Comparison of ENCODE assay signal across 26 mouse cellular contexts in genomic region chr2:167972809-167973208, GRCm38 (mm10). TPM values are rescaled to one million over a fixed set of nuclear protein-coding genes. Genes with fewer than 3 reads are reported as not detected.
DNase-seq lines count a peak whose midpoint lies in the region; ATAC-seq and TF ChIP-seq lines count a peak whose summit lies in the region.
"Had no signal": no experiment of that assay in that cellular context is flagged by ENCODE, and none has a peak within 500 bp of the region (broad histone marks: within the 10 kb centered on the region; RNA-seq: fewer than 3 reads in every experiment).

No protein-coding gene starts in this region.

- H3K4me3 ChIP-seq in embryonic facial prominence, embryonic 14.5 days (ENCODE audit: low read depth, low read length) = no peak overlapping the region
- no peak overlapping the region for H3K4me3 ChIP-seq in embryonic facial prominence, embryonic 10.5 days
- H3K4me3 ChIP-seq in heart, embryonic 15.5 days = no peak overlapping the region
- no peak overlapping the region for H3K4me3 ChIP-seq in lung, embryonic 15.5 days
- no peak overlapping the region for H3K4me3 ChIP-seq in stomach, postnatal 0 days (ENCODE audit: low read depth, low read length)
- H3K4me3 ChIP-seq: forebrain, embryonic 10.5 days; hindbrain, embryonic 10.5 days; layer of hippocampus, adult 2 months; limb, embryonic 10.5 days; midbrain, embryonic 15.5 days; neural tube, embryonic 12.5 days had no signal

- no peak for TF ChIP-seq CTCF in stomach, postnatal 0 days (IDR thresholded peaks at IDR 0.05; ENCODE audit: low read depth)

- 40% methylated on average over 1 of the region's 1 CpGs for WGBS in embryonic facial prominence, embryonic 14.5 days
- WGBS in embryonic facial prominence, embryonic 10.5 days = 47% methylated on average over 1 of the region's 1 CpGs
- whole genome bisulfite sequencing in heart, embryonic 15.5 days = 11% methylated on average over 1 of the region's 1 CpGs
- 0% methylated on average over 1 of the region's 1 CpGs for WGBS in lung, embryonic 15.5 days
- WGBS in stomach, postnatal 0 days = 36% methylated on average over 1 of the region's 1 CpGs

- H3K9ac ChIP-seq in embryonic facial prominence, embryonic 14.5 days (ENCODE audit: low read depth, low read length) = peak overlapping the region; percentile 15; the same call in 1 of the 2 replicates
- H3K9ac ChIP-seq in heart, embryonic 15.5 days = no peak overlapping the region
- H3K9ac ChIP-seq in lung, embryonic 15.5 days = no peak overlapping the region
- H3K9ac ChIP-seq in stomach, postnatal 0 days (ENCODE audit: low read length) = no peak overlapping the region
- H3K9ac ChIP-seq: midbrain, embryonic 15.5 days; neural tube, embryonic 12.5 days had no signal

- no peaks in the 10 kb centered on the region for H3K27me3 ChIP-seq in embryonic facial prominence, embryonic 14.5 days (replicated peaks; ENCODE audit: control insufficient read depth, insufficient read depth, low read length)
- no peaks in the 10 kb centered on the region for H3K27me3 ChIP-seq in embryonic facial prominence, embryonic 10.5 days (replicated peaks; ENCODE audit: low read depth, poor library complexity, severe bottlenecking)
- H3K27me3 ChIP-seq in heart, embryonic 15.5 days = no peaks in the 10 kb centered on the region
- H3K27me3 ChIP-seq in lung, embryonic 15.5 days = no peaks in the 10 kb centered on the region
- H3K27me3 ChIP-seq in stomach, postnatal 0 days (ENCODE audit: control insufficient read depth, insufficient read depth, low read length) = no peaks in the 10 kb centered on the region
- H3K27me3 ChIP-seq: midbrain, embryonic 15.5 days; neural tube, embryonic 12.5 days had no signal

- TF ChIP-seq EP300 in stomach, postnatal 0 days (optimal IDR thresholded peaks at IDR 0.05) = no peak

- peaks cover 85% of the 10 kb centered on the region for H3K36me3 ChIP-seq in embryonic facial prominence, embryonic 14.5 days (ENCODE audit: control insufficient read depth, insufficient read depth, low read length)
- H3K36me3 ChIP-seq in embryonic facial prominence, embryonic 10.5 days (replicated peaks) = peaks cover 100% of the 10 kb centered on the region
- peaks cover 52% of the 10 kb centered on the region; the same call in 1 of the 2 replicates for H3K36me3 ChIP-seq in heart, embryonic 15.5 days
- H3K36me3 ChIP-seq in lung, embryonic 15.5 days = peaks cover 37% of the 10 kb centered on the region
- H3K36me3 ChIP-seq in stomach, postnatal 0 days (ENCODE audit: control insufficient read depth, insufficient read depth, low read length) = peaks cover 47% of the 10 kb centered on the region

- no peaks in the 10 kb centered on the region for H3K4me1 ChIP-seq in embryonic facial prominence, embryonic 14.5 days (ENCODE audit: control insufficient read depth, insufficient read depth, low read length)
- no peaks in the 10 kb centered on the region for H3K4me1 ChIP-seq in embryonic facial prominence, embryonic 10.5 days
- H3K4me1 ChIP-seq in heart, embryonic 15.5 days (replicated peaks) = peaks cover 29% of the 10 kb centered on the region
- H3K4me1 ChIP-seq in lung, embryonic 15.5 days = peaks cover 38% of the 10 kb centered on the region
- H3K4me1 ChIP-seq in stomach, postnatal 0 days (replicated peaks; ENCODE audit: control insufficient read depth, insufficient read depth) = no peaks in the 10 kb centered on the region
- H3K4me1 ChIP-seq: forebrain, embryonic 10.5 days; limb, embryonic 10.5 days; midbrain, embryonic 15.5 days; neural tube, embryonic 12.5 days had no signal

- no peak for DNase-seq in embryonic facial prominence, embryonic 14.5 days (ENCODE audit: low spot score)
- DNase-seq in embryonic facial prominence, embryonic 10.5 days (ENCODE audit: low spot score) = no peak
- no peak for DNase-seq in heart, postnatal 4 days
- no peak for DNase-seq in lung, postnatal 10 days
- DNase-seq in stomach, postnatal 0 days (ENCODE audit: low spot score) = peak; percentile 53
- no peak for DNase-seq in cerebellum, adult 9-10 months
- DNase-seq: adrenal gland, postnatal 10 days; cerebellum, adult 2 months; gastrocnemius, postnatal 10 days; kidney, postnatal 25 days; retina, postnatal 1 day; right cerebral cortex, postnatal 25 days; spleen, adult 18-20 months had no signal

- H3K4me2 ChIP-seq in embryonic facial prominence, embryonic 14.5 days (ENCODE audit: low read depth, low read length) = no peak overlapping the region
- no peak overlapping the region for H3K4me2 ChIP-seq in heart, embryonic 15.5 days
- no peak overlapping the region for H3K4me2 ChIP-seq in lung, embryonic 15.5 days
- no peak overlapping the region for H3K4me2 ChIP-seq in stomach, postnatal 0 days (replicated peaks; ENCODE audit: low read depth)
- H3K4me2 ChIP-seq: midbrain, embryonic 15.5 days; neural tube, embryonic 12.5 days had no signal

- H3K27ac ChIP-seq in embryonic facial prominence, embryonic 14.5 days (replicated peaks; ENCODE audit: low read depth, low read length) = no peak overlapping the region
- no peak overlapping the region for H3K27ac ChIP-seq in embryonic facial prominence, embryonic 10.5 days (replicated peaks)
- peak overlapping the region; percentile 23; the same call in 1 of the 2 replicates for H3K27ac ChIP-seq in heart, embryonic 15.5 days
- H3K27ac ChIP-seq in lung, embryonic 15.5 days = peak overlapping the region; percentile 88
- H3K27ac ChIP-seq in stomach, postnatal 0 days (replicated peaks) = no peak overlapping the region
- H3K27ac ChIP-seq: forebrain, embryonic 10.5 days; hindbrain, embryonic 10.5 days; limb, embryonic 10.5 days; macrophage; midbrain, embryonic 15.5 days; neural tube, embryonic 12.5 days had no signal

- H3K9me3 ChIP-seq in embryonic facial prominence, embryonic 14.5 days (ENCODE audit: control insufficient read depth, low read length) = no peaks in the 10 kb centered on the region
- H3K9me3 ChIP-seq in embryonic facial prominence, embryonic 10.5 days = no peaks in the 10 kb centered on the region
- no peaks in the 10 kb centered on the region for H3K9me3 ChIP-seq in heart, embryonic 15.5 days (replicated peaks)
- H3K9me3 ChIP-seq in lung, embryonic 15.5 days = no peaks in the 10 kb centered on the region
- H3K9me3 ChIP-seq in stomach, postnatal 0 days (ENCODE audit: control insufficient read depth, low read length) = no peaks in the 10 kb centered on the region
- H3K9me3 ChIP-seq: forebrain, embryonic 10.5 days; hindbrain, embryonic 10.5 days; limb, embryonic 10.5 days; midbrain, embryonic 15.5 days; neural tube, embryonic 12.5 days had no signal

- ATAC-seq in embryonic facial prominence, embryonic 14.5 days (ENCODE audit: low read depth) = no peak
- no peak for ATAC-seq in heart, embryonic 15.5 days (replicated peaks; ENCODE audit: insufficient number of reproducible peaks, insufficient read depth, low FRiP score, low read depth)
- no peak for ATAC-seq in lung, embryonic 15.5 days (ENCODE audit: borderline replicate concordance, extremely low read depth, low FRiP score, low TSS enrichment)
- peak; percentile 13; the same call in 1 of the 2 replicates for ATAC-seq in stomach, postnatal 0 days (ENCODE audit: low FRiP score, low TSS enrichment)
- ATAC-seq: forebrain, embryonic 16.5 days; hindbrain, embryonic 16.5 days; intestine, postnatal 0 days; midbrain, embryonic 15.5 days had no signal

RNA-seq across cellular contexts. Expression of gene Ripor3, which starts 37.6 kb away (rescaled TPM):
- 4.1 and 5.9 TPM in 2 replicates for polyA plus RNA-seq in embryonic facial prominence, embryonic 14.5 days (2014; fragmentation: Nextera tagmentation; extraction: Ambion mirVana)
- polyA plus RNA-seq in embryonic facial prominence, embryonic 10.5 days (2016; fragmentation: Nextera tagmentation; extraction: Ambion mirVana) = 0.47 and 0.95 TPM in 2 replicates
- polyA plus RNA-seq in heart, embryonic 15.5 days (2015; fragmentation: Nextera tagmentation; extraction: Ambion mirVana) = 0.93 and 1.4 TPM in 2 replicates
- under 1 TPM; 0.45 to 0.91 TPM for total RNA-seq in heart, postnatal 4 days (2021)
- polyA plus RNA-seq in lung, embryonic 15.5 days (2015; fragmentation: Nextera tagmentation; extraction: Ambion mirVana) = 2.3 TPM in 2 replicates
- polyA plus RNA-seq in stomach, postnatal 0 days (2015; fragmentation: Nextera tagmentation; extraction: Ambion mirVana) = 3.0 and 3.2 TPM in 2 replicates
- total RNA-seq: granulocyte monocyte progenitor cell, adult 5-6 weeks had no signal
- polyA plus RNA-seq: macrophage had no signal

RNA-seq across cellular contexts. Expression of gene Ptpn1, which starts 41.0 kb away (rescaled TPM):
- 49.4 and 49.7 TPM in 2 replicates for polyA plus RNA-seq in embryonic facial prominence, embryonic 14.5 days (2014; fragmentation: Nextera tagmentation; extraction: Ambion mirVana)
- polyA plus RNA-seq in embryonic facial prominence, embryonic 10.5 days (2016; fragmentation: Nextera tagmentation; extraction: Ambion mirVana) = 66.2 and 71.7 TPM in 2 replicates
- 44.8 and 45.1 TPM in 2 replicates for polyA plus RNA-seq in heart, embryonic 15.5 days (2015; fragmentation: Nextera tagmentation; extraction: Ambion mirVana)
- 10 to 100 TPM; 37.7 to 38.1 TPM for total RNA-seq in heart, postnatal 4 days (2021)
- polyA plus RNA-seq in lung, embryonic 15.5 days (2015; fragmentation: Nextera tagmentation; extraction: Ambion mirVana) = 65.8 and 74.4 TPM in 2 replicates
- polyA plus RNA-seq in stomach, postnatal 0 days (2015; fragmentation: Nextera tagmentation; extraction: Ambion mirVana) = 51.1 and 51.3 TPM in 2 replicates

Comparison
In these comparisons a context has a peak if more than half of its experiments do, and no peak if none do; other contexts are left out.
1. H3K27ac ChIP-seq: peak in heart, embryonic 15.5 days (single experiment) and lung, embryonic 15.5 days (single experiment); none in embryonic facial prominence, embryonic 14.5 days (single experiment), embryonic facial prominence, embryonic 10.5 days (single experiment) and stomach, postnatal 0 days (single experiment).